Mouse (Mus musculus) myocyte (in vitro differentiated cells): ENCODE results near the gene Slc12a6. TPM values are rescaled to one million over a fixed set of nuclear protein-coding genes. Genes with fewer than 3 reads are reported as not detected.

Experiments used
- H3K27me3 ChIP-seq: one replicate; pipeline ENCODE4 v1.6.1; 2011; ENCODE audit not compliant: control insufficient read depth, insufficient read depth, insufficient read length
- H3K36me3 ChIP-seq: one replicate; pipeline ENCODE4 v1.6.1; 2011; ENCODE audit not compliant: control insufficient read depth, insufficient read depth
- H3K4me2 ChIP-seq: one replicate; pipeline ENCODE4 v1.6.1; 2011; ENCODE audit warnings: low read depth, control low read depth
- H3K4me3 ChIP-seq: one replicate; pipeline ENCODE4 v1.5.1; 2011; ENCODE audit warnings: mild to moderate bottlenecking, control low read depth, moderate library complexity
- H3K79me2 ChIP-seq: one replicate; pipeline ENCODE4 v1.6.1; 2011; ENCODE audit not compliant: control insufficient read depth, insufficient read depth
- H3ac ChIP-seq: one replicate; pipeline ENCODE4 v1.6.1; 2011; ENCODE audit not compliant: control insufficient read depth, insufficient read length
- CEBPB ChIP-seq: IDR thresholded peaks from 2 replicates; pipeline ENCODE4 v1.6.1; 2011; ENCODE audit warnings: mild to moderate bottlenecking, moderate library complexity; ENCODE audit not compliant: poor library complexity, insufficient read depth, severe bottlenecking
- E2F4 ChIP-seq: IDR thresholded peaks from one replicate; pipeline ENCODE4 v1.6.1; 2011; ENCODE audit warnings: mild to moderate bottlenecking, control low read depth, moderate library complexity; ENCODE audit not compliant: insufficient read depth
- MAX ChIP-seq: IDR thresholded peaks from one replicate; pipeline ENCODE4 v1.6.1; 2011; ENCODE audit warnings: low read depth, mild to moderate bottlenecking, control low read depth
- MYOD1 ChIP-seq, 3 experiments: IDR thresholded peaks; one replicate each; pipeline ENCODE4 v1.6.1; 2011; ENCODE audit warnings: control low read depth in 2 of 3, low read depth in 2 of 3, mild to moderate bottlenecking in 2 of 3, moderate library complexity in 1 of 3; ENCODE audit not compliant: insufficient read length in 2 of 3, control insufficient read depth in 1 of 3
- MYOG ChIP-seq, 3 experiments: IDR thresholded peaks; one replicate each; pipeline ENCODE4 v1.6.1; 2011; ENCODE audit warnings: control low read depth in 2 of 3, low read depth in 2 of 3, mild to moderate bottlenecking in 2 of 3; ENCODE audit not compliant: insufficient read length in 2 of 3, control insufficient read depth in 1 of 3, insufficient read depth in 1 of 3
- POLR2A ChIP-seq: IDR thresholded peaks from one replicate; pipeline ENCODE4 v1.6.1; 2011; ENCODE audit warnings: low read depth, mild to moderate bottlenecking, control low read depth, moderate library complexity; ENCODE audit not compliant: insufficient read length
- POLR2AphosphoS2 ChIP-seq: IDR thresholded peaks from one replicate; pipeline ENCODE4 v1.6.1; 2011; ENCODE audit warnings: low read depth, control low read depth; ENCODE audit not compliant: insufficient read length
- REST ChIP-seq: IDR thresholded peaks from one replicate; pipeline ENCODE4 v1.6.1; 2011; ENCODE audit warnings: mild to moderate bottlenecking, control low read depth, moderate library complexity; ENCODE audit not compliant: insufficient read depth, insufficient read length
- SRF ChIP-seq: IDR thresholded peaks from one replicate; pipeline ENCODE4 v1.6.1; 2011; ENCODE audit warnings: low read depth; ENCODE audit not compliant: control insufficient read depth, insufficient read length
- TCF12 ChIP-seq: IDR thresholded peaks from one replicate; pipeline ENCODE4 v1.6.1; 2011; ENCODE audit warnings: mild to moderate bottlenecking, control low read depth; ENCODE audit not compliant: poor library complexity, insufficient read depth, severe bottlenecking
- TCF3 ChIP-seq: IDR thresholded peaks from one replicate; pipeline ENCODE4 v1.6.1; 2011; ENCODE audit warnings: low read depth, control low read depth; ENCODE audit not compliant: insufficient read length
- USF1 ChIP-seq: IDR thresholded peaks from one replicate; pipeline ENCODE4 v1.6.1; 2011; ENCODE audit warnings: low read depth, mild to moderate bottlenecking, control low read depth, moderate library complexity
- polyA plus RNA-seq: library from polyadenylated mRNA; unstranded; fragments of >200 nt; fragmentation: generic; extraction: Trizol; gene quantifications from one replicate; pipeline ENCODE4 v1.2.1, GENCODE M21; 2012; ENCODE audit warnings: missing spikeins

The Slc12a6 gene
- polyA plus RNA-seq, 1 experiment, result 7.0 TPM

DNA sequence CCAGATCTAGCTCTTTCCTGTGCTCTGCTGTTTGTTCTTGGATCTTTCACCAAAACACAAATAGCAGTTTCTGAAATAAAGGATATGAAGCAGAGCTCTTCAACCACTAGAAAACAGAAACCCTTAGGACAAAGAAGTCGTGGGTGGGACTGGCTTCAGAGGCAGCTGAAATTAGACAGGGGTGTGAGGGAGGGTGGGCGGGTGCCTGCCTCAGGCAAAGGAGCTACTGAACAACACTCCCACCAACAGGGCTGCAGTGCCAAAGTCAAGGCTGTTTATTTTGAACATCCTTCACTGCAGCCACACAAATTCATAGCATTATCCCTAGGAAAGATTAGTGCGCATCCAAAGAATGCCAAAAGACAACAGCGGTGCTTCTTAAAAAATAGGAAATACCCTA is 41.3 kb upstream of the Slc12a6 start:
- no peak overlapping the region for H3ac ChIP-seq
- H3K27me3 ChIP-seq, result no peaks in the 10 kb centered on the region
- no peak for TF ChIP-seq MYOD1 (IDR thresholded peaks at IDR 0.05; ENCODE audit: control insufficient read depth in 1 of 3, insufficient read length in 2 of 3, low read depth in 2 of 3)
- TF ChIP-seq POLR2A, result no peak
- no peak for TF ChIP-seq E2F4
- TF ChIP-seq USF1, result no peak
- TF ChIP-seq REST, result no peak
- no peak for TF ChIP-seq CEBPB
- no peak for TF ChIP-seq MAX
- TF ChIP-seq MYOG (IDR thresholded peaks at IDR 0.05; ENCODE audit: control insufficient read depth in 1 of 3, insufficient read depth in 1 of 3, insufficient read length in 2 of 3, low read depth in 2 of 3), result no peak
- no peak for TF ChIP-seq TCF12
- no peak for TF ChIP-seq TCF3
- no peak for TF ChIP-seq POLR2AphosphoS2
- TF ChIP-seq SRF, result no peak
- no peak overlapping the region for H3K4me2 ChIP-seq
- H3K36me3 ChIP-seq, result no peaks in the 10 kb centered on the region
- H3K79me2 ChIP-seq, result no peaks in the 10 kb centered on the region
- no peak overlapping the region for H3K4me3 ChIP-seq

DNA sequence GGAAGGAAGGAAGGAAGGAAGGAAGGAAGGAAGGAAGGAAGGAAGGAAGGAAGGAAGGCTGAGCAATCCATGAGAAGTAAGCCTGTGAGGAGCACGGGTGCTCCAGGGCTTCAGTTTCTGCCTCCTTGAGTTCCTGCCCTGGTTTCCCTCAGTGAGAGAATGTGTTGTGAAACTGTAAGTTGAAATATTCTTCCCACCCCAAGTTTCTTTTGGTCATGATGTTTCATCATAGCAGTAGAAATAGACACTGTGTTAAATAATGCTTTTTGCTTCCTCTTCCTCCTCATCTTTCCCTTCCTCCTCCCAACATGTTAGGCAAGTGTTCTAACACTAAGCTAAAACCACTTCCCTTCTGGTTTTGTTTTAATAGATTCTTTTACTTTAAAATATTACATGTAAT is 33.0 kb upstream of the Slc12a6 start:
- Histone ChIP-seq H3K36me3 (no peaks in the 10 kb centered on the region), H3ac (no peak overlapping the region), H3K4me2 (no peak overlapping the region), H3K4me3 (no peak overlapping the region), H3K79me2 (no peaks in the 10 kb centered on the region), H3K27me3 (no peaks in the 10 kb centered on the region)
- TF ChIP-seq REST (no peak), POLR2AphosphoS2 (no peak), SRF (no peak), MAX (no peak), TCF3 (no peak), E2F4 (no peak), USF1 (no peak), MYOG (IDR thresholded peaks at IDR 0.05; ENCODE audit: control insufficient read depth in 1 of 3, insufficient read depth in 1 of 3, insufficient read length in 2 of 3, low read depth in 2 of 3) (no peak), POLR2A (no peak)

GRCm38 (mm10) chr2:112236620-112237019 is 29.0 kb upstream of the Slc12a6 start:
- H3K36me3 ChIP-seq, result no peaks in the 10 kb centered on the region
- H3K4me3 ChIP-seq, result no peak overlapping the region
- no peaks in the 10 kb centered on the region for H3K27me3 ChIP-seq
- no peak overlapping the region for H3ac ChIP-seq
- H3K4me2 ChIP-seq, result no peak overlapping the region
- TF ChIP-seq POLR2AphosphoS2 (no peak), USF1 (no peak), MYOD1 (IDR thresholded peaks at IDR 0.05; ENCODE audit: control insufficient read depth in 1 of 3, insufficient read length in 2 of 3, low read depth in 2 of 3) (no peak), TCF3 (no peak), MAX (no peak), TCF12 (no peak), MYOG (IDR thresholded peaks at IDR 0.05; ENCODE audit: control insufficient read depth in 1 of 3, insufficient read depth in 1 of 3, insufficient read length in 2 of 3, low read depth in 2 of 3) (no peak), POLR2A (no peak), E2F4 (no peak), CEBPB (no peak), SRF (no peak), REST (no peak)
- H3K79me2 ChIP-seq, result peaks cover 5% of the 10 kb centered on the region

DNA sequence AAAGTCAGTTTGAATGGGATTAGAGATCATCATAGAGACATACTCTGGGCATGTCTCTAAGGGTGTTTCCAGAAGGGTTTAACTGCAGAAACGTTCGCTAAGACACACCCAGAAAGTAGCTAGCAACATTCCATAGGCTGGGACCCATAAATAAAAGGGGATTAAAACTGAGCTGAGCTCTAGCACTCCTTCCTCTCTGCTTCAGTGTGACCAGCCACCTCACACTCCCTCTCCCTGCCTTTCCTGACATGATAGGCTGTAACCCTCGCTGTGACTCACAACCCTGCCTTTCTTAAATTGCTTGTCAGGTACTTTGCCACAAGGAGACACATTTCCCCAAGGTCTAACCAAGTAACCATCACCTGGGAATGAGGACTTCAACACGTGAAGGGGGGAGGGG is 27.6 kb upstream of the Slc12a6 start:
- peak overlapping the region; percentile 72 for H3K4me3 ChIP-seq
- H3K27me3 ChIP-seq, result no peaks in the 10 kb centered on the region
- H3K36me3 ChIP-seq, result no peaks in the 10 kb centered on the region
- H3K79me2 ChIP-seq, result peaks cover 5% of the 10 kb centered on the region
- TF ChIP-seq REST (no peak), CEBPB (no peak), MAX (no peak), SRF (no peak), MYOD1 (IDR thresholded peaks at IDR 0.05; ENCODE audit: control insufficient read depth in 1 of 3, insufficient read length in 2 of 3, low read depth in 2 of 3) (no peak), POLR2AphosphoS2 (no peak), USF1 (no peak), POLR2A (no peak), TCF3 (no peak), E2F4 (no peak), TCF12 (no peak), MYOG (IDR thresholded peaks at IDR 0.05; ENCODE audit: control insufficient read depth in 1 of 3, insufficient read depth in 1 of 3, insufficient read length in 2 of 3, low read depth in 2 of 3) (no peak)
- H3K4me2 ChIP-seq, result no peak overlapping the region
- H3ac ChIP-seq, result no peak overlapping the region

- TF ChIP-seq SRF, result peak; percentile 76
- no peak for TF ChIP-seq TCF3
- TF ChIP-seq CEBPB, result no peak
- TF ChIP-seq MYOD1 (IDR thresholded peaks at IDR 0.05; ENCODE audit: control insufficient read depth in 1 of 3, insufficient read length in 2 of 3, low read depth in 2 of 3), result peak in 2 of 3 experiments; percentile 3 to 59
- peak in 2 of 3 experiments; percentile 31 to 65 for TF ChIP-seq MYOG (IDR thresholded peaks at IDR 0.05; ENCODE audit: control insufficient read depth in 1 of 3, insufficient read depth in 1 of 3, insufficient read length in 2 of 3, low read depth in 2 of 3)
- TF ChIP-seq REST, result no peak
- TF ChIP-seq E2F4, result no peak
- TF ChIP-seq USF1, result no peak
- no peak for TF ChIP-seq POLR2AphosphoS2
- peak; percentile 53 for TF ChIP-seq POLR2A
- TF ChIP-seq TCF12, result no peak
- TF ChIP-seq MAX, result no peak
- Histone ChIP-seq H3K4me3 (peak within 1 kb of the TSS; percentile 72), H3K79me2 (peaks cover 5% of the 10 kb centered on the region), H3ac (peak within 1 kb of the TSS; percentile 53), H3K36me3 (no peaks in the 10 kb centered on the region), H3K4me2 (peak within 1 kb of the TSS; percentile 83), H3K27me3 (no peaks in the 10 kb centered on the region)
Measured at GRCm38 (mm10) chr2:112239212-112239934, 26.3 kb upstream of the Slc12a6 start, which contains the start of gene Lpcat4. TSS of gene Lpcat4 (plus strand) at chr2:112239468.
